Mouse (Mus musculus) monocyte, adult 2 months (primary cell): ENCODE results near the gene Crim1.
A peak's percentile ranks its signal among the peaks of the same experiment; 100 is the strongest.

Experiments used
- DNase-seq, 2 experiments: peaks; one replicate each; pipeline ENCODE4 v3.0.0; 2022; ENCODE audit warnings: low spot score in 2 of 2, low read depth in 1 of 2

Crim1 gene

DNA sequence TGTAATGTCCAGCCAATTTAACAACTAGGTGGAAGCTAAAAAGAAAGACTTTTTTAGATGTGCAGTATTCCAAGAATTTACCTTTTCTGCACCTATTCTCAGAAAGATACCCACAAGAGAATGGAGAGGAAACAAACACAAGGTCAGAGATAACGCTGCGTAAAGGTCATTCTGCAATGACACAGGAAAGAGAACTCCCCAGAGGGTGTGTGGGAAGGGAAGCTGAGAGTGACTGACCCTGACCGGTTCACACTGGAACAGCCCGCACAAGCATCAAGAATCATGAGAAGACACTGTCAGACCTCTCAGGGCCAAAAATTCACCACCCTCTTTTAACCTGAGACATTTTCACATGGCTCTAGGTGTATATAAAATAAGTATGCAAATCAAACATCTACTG, 207.5 kb downstream of the Crim1 start:
- no peak for DNase-seq

DNA sequence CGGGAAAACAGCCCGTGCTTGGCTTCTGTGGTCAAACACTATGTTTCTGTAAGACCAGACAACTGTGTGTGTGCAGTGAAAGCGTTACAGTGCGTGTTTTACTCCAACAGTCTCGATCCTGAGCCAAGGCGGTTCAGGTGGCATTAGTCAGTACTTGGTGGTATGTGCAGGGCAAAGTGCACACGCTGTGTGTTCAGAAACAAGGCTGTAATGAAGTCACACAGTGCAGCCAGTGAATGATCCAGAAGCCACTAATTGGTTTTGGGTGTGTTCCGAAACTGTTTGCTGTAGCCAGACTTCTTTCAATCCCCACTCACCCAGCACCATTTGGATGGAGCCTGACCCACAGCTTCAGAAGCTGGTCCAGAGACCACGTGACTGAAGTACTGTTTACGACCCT, 208.3 kb downstream of the Crim1 start:
- no peak for DNase-seq

DNA sequence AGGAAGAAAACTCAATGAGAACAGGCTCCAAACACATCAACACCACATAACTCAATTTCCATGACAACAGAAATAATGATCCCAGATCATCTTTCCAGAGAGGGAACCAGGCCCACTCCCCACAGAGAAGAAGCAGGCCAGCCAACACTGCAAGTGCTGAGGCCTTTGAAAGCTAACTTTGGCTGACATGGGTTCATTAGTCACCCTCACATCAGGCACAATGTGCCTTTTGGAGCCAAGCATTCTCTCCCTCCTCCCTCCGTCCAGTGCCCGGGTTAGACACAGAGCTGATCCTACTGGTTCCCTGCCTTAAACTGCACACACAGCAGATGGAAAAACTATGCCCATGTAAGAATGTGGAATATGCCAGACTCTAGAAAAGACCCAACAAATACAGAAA, 209.9 kb downstream of the Crim1 start:
- DNase-seq = no peak

DNA sequence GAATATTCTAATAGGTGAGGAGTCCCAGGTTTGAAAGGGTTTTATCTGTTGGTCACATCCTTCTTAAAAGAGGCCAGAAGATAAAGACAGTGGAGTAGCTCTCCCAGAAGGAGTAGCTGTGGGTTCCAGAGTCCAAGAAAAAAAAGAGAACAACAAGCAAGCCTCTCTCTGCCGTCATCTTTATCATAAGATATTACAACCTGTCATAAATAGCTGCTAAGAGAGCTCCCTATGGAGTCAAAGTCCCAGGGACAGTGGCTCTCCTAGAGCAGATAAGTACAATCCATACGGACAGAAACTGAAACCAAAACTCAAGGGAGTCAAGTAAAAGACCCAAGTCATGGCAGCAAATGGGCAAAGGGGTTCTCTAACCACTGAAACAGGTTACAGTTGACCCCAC, 215.2 kb downstream of the Crim1 start:
- DNase-seq = no peak

DNA sequence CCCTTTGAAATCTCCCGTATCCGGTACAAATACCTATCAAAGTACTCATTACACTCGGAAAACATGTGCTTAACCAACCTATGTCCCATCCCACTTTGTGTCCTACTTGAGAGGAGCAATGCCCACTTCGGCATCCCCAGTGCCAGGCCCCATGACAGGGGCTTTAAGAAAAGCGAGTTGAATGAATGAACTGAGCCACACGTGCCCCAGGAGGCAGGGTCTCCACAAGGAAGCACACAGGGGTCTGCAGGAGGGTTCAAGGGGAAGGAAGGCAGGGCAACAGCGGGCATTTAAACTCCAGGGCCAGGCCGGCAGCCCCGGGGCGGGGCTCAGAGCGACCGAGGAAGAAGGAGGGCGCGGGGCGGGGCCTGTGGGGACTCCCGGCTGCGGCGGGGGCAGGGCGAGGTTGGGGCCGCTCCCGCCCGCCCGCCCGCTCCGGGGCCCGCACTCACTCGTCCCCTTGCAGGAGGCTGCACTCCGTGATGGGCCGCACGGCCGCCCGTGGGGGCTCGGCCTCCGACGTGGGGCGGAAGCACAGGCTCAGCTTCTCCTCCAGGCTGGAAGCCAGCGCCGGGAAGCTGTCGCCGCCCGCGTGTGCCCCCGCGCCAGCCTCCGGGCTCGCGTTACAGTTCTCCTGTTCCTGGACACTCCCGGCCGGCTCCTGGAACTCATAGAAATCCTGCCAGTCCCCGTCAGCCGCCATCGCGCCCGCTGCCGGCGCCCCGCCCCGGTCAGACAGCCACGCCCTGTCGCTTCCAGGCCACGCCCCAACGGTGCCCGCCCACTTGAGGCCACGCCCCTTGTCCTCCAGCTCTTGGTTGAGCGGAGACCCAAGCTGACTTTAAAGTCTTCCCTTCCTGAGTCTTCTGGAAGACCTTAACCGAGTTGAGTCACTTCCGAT, 217.6 kb downstream of the Crim1 start, which contains the start of gene Fez2:
Gene Fez2, minus strand, starts transcription at position 772 of the 901 bp plus-strand sequence.
- peak; percentile 77 to 89 for DNase-seq

DNA sequence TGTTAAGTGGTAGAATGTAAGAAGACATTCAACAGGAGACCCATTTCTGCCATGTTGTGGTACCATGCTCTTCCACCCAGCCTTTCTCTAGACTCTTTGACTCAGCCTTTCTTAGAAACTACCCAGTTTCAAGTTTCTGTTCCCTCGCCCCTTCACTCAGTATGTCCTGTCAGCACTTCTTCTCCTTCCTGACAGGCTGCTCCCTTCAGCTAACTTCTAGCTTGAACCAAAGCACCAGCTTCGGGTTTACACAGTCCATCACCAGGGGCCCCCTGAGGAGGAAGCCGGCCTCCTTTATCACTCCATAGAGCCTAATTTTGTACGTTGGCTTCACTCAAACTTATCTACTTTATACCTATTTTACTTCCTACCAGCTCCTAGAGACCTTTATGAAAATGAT, 219.2 kb downstream of the Crim1 start:
- DNase-seq = no peak

DNA sequence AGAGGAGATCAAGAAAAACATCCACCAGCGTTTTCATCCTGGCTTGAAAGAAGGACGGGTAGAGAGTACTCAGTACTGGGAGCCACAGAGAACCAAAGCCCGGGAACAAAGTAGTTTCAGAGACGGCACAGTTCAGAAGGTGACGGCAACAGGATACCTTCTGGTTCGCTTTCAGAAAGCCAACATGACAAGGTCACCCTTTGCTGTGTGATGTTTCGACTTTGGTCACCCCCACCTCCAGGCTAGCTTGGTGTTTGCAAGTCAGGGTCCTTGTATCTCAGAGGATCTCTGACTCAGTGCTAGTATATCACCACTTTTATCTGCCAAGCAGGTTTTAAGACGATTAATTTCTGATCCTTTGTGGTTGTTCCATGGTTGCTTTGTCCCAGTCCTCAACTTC, 225.0 kb downstream of the Crim1 start:
- DNase-seq = no peak
